Mouse (Mus musculus): ENCODE data around the gene Cdk20. TPM values are rescaled to one million over a fixed set of nuclear protein-coding genes. Genes with fewer than 3 reads are reported as not detected.
"Not testable (repeated sequence)": the region's sequence is repeated elsewhere in the genome, so short reads cannot be mapped to it uniquely, and the experiment has no call there.

The Cdk20 gene
- total RNA-seq, 4 experiments from 2014 or later, result 3.3 to 5.1 (median 4.7) TPM

DNA sequence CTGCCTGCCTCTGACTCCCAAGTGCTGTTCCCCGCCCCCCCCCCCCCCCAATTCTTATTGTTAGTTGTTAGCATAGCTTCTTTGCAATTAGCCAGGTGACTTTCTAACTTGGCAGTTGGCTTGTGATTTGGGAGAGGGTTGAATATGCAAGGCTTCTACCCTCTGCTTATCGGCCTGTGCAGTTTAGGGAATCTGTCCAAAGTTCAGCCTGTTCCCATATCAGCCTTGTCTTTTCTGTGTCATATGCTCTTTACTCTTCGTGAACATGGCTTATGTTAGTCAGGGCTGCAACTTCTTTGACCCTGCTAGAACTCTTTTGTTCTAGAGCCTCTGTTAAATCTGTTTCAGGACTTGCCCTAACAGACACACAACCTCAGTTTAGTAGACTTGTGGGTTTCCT lies 7.8 kb upstream of the Cdk20 start:
- no peak for DNase-seq

GRCm38 (mm10) chr13:64425280-64425679 lies 6.8 kb upstream of the Cdk20 start:
- DNase-seq, result no peak

- no peak for DNase-seq
These were observed 2.8 kb upstream of the Cdk20 start for GRCm38 (mm10) chr13:64429328-64429727.

GRCm38 (mm10) chr13:64437801-64438200 lies 5.7 kb downstream of the Cdk20 start:
- no peak for DNase-seq

DNA sequence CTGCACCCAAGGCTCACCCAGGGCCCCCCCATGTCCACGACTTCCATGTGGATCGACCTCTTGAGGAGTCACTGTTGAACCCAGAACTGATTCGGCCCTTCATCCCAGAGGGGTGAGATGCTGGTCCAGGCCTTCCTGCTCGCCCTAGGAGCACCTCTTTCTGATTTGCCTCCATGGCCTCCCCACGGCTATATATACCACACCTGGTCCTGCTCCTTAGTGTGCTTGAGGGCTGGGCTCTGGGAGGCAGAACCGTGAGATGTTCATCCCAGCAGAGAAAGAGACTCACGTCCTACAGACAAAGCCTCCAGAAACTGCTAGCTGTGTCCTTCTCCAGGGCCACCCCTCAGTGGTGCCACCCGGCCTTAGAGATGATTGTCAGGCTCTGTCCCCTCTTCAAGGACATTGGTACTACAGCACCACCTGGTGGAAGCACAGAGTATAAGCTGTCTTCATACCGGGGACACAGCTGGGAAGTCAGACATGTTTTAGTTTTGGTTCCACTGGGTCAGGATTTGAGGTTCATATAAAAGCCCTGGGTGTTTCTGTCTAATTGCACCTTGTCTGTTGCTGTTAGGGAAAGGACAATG lies 6.8 kb downstream of the Cdk20 start:
- peak; percentile 43 for DNase-seq

DNA sequence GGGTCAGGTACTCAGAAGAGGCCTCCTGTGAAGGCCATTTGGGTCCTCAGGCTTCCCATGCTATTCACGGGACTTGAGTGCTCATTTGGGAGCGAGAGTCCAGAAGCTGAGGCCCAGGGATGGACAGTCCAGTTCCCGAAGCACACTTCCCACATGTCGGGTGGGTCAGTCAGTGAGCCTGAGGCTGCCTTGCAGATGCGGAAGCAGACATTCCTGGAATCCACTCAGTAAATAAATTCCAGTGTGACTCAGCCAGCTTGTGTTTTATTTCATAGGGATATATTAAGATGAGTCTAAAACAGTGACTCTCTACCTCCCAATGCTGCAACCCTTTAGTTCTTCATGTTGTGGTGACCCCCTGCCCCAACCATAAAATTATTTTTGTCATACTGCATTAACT lies 7.4 kb downstream of the Cdk20 start:
- no peak for DNase-seq

DNA sequence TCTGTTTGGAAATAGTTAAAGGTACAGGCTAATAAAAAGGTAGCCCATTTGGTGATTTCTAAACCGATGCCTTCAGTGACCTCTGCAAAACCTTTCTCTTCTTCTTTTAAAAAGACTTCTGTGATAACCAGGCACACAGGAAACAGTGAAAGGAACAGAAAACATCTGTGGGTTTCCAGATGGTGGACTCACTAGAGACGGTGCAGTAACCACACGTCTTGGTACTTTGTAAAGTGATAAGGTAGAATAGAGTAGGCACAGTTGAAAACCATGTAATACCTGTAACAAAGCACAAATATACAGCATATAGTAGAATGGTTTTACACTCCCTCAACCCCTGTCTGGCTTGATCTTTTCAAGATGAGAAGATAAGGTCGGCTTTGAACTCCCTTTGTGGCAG lies 8.5 kb downstream of the Cdk20 start:
- DNase-seq, result no peak

- no peak for DNase-seq
These were observed 11.3 kb downstream of the Cdk20 start for GRCm38 (mm10) chr13:64443263-64443894.

GRCm38 (mm10) chr13:64445254-64445920 lies 13.3 kb downstream of the Cdk20 start:
- no peak for DNase-seq

DNA sequence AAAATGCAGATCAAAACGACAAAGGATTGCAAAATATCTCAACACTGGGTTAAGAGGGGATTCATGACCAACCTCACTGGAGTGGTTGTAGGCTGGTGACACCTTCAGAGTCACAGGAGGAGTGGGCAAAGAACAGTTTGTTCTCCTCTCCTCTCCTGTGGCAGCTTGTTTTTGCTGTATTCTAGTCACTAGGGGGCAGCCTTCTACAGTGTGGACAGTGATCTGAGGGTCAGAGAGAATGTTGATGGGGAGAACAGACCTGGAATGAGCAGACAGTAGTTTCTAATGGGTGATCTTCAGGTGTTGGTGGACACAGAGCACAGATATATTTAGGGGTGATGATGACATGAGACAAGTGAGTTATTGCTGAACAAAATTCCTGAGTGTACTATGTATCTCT lies 15.8 kb downstream of the Cdk20 start:
- DNase-seq, result no peak

DNA sequence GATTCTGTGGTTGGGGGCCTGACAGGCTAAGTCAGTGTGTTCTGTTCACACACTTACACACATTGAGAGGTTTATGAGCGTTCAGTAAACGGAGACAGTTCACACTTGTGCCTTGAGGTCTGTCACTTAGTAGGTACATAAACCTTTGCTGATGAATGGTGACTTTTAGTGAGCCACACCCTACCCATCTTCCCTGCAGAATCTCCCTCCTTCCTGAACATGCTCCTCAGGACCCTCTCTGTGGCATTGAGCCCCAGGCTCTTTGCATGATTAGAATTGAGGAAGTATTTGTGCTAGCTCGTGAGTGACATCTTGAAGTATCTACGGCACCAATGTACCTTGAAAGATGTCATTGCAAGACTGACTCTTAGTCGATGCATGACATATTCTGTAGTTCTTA lies 16.6 kb downstream of the Cdk20 start:
- no peak for DNase-seq

GRCm38 (mm10) chr13:64450001-64450794 lies 18.1 kb downstream of the Cdk20 start:
- DNase-seq, result no peak

GRCm38 (mm10) chr13:64457225-64457978 lies 25.3 kb downstream of the Cdk20 start:
- not testable (repeated sequence) for DNase-seq

DNA sequence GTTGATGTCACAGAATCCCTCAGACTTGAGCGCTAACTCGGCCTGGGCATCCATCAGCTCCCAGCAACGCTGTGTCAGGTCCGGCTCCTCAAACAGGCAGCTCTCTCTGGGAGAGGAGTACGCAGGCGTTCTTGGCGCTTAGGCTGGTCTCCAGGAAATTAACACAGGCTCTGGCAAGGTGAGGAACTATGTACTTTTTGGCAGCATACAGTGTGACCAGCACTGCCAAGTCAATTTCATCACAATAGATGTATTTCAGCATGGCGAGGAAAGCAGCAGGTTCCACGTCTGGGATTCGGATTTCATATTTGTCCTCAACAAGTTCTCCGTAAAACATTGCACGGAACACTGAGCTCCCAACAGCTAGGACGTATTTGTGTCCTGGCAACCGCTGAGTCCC lies 26.1 kb downstream of the Cdk20 start:
- DNase-seq, result no peak

DNA sequence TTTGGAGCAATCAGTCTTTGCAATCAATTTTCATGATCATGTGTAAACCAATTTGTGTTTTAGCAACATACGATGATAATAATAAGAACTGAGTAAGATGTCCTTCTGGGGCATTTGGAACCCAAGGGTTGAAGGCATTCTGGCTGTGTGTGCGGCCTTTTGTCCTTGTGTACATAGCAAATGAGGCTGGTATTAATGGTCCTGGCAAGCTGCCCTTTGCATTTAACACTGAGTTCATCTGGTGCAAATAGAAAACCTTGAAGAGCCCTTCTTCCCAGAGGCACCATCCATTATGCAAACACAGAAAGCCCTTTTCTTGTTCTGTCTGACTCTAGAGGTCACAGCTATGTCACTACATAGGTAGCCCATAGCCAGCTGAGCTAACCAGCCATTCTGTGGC lies 30.5 kb downstream of the Cdk20 start:
- DNase-seq, result peak; percentile 15

DNA sequence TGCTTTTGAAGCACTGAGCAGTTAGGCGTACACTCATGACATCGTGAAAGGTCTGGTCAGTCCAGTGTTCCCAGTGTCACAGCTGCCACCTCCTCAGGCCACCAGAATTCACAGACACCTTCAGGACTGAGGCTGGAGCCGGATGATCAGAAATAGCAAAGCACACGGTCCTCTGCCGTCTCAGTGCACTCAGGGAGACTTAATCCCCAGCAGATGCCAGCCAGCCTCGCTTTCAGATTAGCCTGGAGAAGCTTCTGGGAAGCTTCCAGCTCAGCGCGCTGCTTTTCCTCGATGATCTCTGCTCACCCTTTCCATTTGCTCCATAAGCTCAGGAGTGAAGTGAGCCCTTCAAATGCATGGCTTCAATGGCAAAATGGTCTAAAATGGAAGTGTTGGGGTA lies 33.1 kb downstream of the Cdk20 start:
- no peak for DNase-seq

- no peak for DNase-seq
These were observed 35.8 kb downstream of the Cdk20 start for GRCm38 (mm10) chr13:64467886-64468285.

DNA sequence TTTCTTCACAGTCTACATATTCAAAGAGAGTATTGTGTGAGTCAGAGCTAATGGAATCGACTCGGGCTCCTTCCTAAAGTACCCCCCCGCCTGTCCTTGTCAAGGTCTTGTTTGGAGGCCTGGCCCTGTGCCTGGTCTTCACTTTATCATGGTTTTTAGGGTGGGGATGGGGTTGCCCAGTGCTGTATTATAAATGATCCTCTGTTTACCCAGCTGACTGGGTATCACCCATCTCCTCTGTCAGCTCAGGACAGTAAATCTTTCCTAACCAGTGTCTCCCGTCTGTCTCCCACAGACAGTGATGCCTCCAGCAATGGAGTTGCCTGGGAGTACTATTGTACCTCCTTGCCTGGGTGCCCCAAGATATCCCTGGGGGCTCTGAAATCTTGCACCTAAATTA lies 45.9 kb downstream of the Cdk20 start:
- peak; percentile 36 for DNase-seq

- DNase-seq, result no peak
These were observed 47.8 kb downstream of the Cdk20 start for GRCm38 (mm10) chr13:64479960-64480359.

- DNase-seq, result no peak
These were observed 57.8 kb downstream of the Cdk20 start for GRCm38 (mm10) chr13:64489886-64490285.
